Mouse (Mus musculus) spleen, embryonic (tissue): Measurements from ENCODE around the gene Epha4.

Experiments used
- CTCF ChIA-PET: fragments of 350-600 bp; sonication (Branson Sonifier 250); formaldehyde crosslinking; loops from one replicate; lab custom pipeline; 2022; lab: Charles Lee

The Epha4 gene

GRCm38 (mm10) chr1:77446438-77446837 is 68.5 kb downstream of the Epha4 start:
- CTCF ChIA-PET: no interaction called here

DNA sequence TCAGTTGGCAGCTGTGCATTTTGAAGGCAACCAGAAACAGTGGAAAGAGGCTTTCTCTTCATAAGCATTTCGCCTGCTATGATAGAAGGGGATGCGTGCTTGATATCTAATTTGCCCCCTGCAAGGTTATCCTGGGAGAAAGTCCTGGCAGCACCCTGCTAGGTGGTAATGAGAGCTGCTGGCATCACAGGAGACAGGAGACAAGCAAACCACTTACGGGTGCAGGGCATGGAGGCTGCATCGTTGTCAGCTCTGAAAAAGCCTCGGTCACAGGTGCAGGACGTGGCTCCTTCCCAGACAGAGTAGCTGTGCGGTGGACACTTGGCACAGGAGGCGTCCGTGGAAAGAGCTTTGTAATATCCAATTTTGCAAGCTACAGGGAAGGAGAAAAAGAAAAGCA is 70.2 kb downstream of the Epha4 start:
- CTCF ChIA-PET: interaction anchor here (0.5 kb wide), 1 partner anchor 9 kb away, joined by 3 read pairs; no protein-coding TSS in a partner anchor

DNA sequence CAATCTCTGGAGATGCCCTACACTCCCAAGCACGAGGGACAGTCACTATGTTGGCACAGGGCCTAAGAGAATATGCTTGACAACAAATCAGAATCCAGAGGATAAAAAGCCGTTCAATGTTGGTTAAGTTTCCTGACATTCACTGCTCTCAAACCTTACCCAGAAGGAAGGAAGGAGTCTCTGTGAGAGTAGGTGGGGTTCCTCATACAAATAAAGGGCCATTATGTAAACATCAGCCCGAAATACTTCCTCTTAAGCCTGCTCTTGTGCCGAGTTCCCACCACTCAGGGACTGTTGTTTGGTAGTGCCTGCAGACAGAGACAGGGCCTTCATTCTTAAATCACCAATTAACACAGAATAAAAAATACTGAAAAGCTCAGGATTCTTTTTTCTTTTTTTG is 72.9 kb downstream of the Epha4 start:
- CTCF ChIA-PET: no interaction called here

DNA sequence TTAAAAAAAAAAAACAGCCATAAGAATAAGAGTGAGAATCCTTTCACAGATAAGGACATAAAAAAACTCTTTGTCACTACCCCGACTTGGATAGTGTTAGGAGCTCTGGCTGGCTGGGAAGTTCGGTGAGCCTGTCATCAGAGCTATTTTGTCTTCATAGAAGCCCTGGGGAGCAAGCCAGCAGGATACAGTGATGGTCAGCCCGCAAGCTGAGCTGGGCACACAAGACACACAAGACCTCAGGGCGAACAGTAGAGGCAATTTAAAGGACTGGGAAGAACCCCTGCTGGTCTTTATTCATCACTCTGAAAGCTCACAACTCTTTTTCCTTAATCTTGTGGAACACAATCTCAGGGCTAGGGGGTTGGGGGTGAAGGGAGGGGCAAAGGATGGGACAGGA is 73.5 kb downstream of the Epha4 start:
- CTCF ChIA-PET: no interaction called here

DNA sequence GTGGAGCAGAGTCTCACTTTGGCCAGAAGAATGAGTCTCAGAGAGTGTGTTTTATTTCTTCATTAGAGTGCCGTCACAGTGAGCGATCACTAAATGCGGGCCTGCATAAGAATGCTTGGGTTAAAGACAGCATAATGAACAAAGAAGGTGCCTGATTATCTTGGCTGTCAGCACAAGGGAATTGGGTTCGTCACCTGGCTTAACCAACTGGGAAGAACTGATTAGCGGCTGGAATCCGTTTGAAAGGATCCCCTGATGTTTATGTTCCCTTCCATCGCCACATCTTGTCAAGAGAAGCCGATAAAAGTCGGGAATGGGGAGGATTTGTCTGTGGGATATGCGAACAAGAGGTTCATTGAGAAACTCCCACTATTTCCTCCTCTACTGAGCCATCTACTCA is 74.4 kb downstream of the Epha4 start:
- CTCF ChIA-PET: no interaction called here

GRCm38 (mm10) chr1:77439383-77440074 is 75.4 kb downstream of the Epha4 start:
- CTCF ChIA-PET: no interaction called here

DNA sequence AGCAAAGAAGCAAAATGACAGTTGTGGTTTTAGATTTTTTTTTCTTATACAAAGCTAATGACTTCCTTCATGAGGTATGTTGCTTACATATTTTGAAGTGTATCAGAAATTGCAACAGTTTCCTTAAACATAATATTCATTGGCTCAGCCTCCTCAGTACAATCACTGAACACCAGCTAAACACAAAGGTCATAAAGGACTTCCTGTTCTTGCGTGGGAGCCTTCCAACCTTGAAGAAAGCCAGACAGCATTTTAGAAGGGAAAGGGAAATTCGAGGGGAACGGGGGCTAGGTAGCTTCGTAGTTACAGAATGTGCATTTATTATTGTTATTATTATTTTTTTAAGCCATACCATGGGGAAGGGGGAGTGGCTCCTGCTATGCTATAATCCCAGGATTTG is 76.2 kb downstream of the Epha4 start:
- CTCF ChIA-PET: interaction anchor here (0.6 kb wide), 1 partner anchor 16 kb away, joined by 3 read pairs; no protein-coding TSS in a partner anchor

DNA sequence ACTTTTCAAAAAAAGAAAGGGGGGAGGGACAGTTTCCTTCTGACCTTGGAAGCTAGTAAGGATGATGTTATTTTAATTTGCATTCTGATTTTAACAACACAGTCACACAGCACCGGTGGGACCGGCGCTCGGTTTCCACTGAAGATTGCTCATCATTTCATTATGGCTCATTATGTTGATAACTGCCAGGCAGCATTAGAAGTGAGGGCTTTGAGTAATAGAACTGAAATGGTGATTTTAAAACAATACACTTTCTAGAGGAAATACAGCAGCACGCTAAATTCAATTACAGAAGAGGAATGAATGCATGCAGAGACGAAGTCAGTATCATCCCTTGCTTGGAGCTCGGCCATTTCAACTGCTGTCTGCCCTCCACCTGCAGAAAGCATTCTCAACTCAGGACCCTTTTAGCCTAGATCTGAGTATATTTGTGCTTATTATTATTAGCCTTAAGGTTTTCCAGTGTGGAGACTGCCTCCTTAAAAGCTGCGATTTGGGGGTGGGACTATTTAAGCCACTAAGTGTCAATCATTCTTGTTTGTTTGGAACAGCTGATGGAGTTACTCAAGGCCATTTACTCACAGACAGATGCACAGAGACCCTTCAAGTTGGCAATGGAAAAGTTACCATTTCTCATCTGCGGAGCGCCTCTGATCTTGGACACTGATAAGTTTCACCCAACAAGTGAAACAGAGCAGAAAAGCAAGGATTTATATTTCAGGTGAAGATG is 76.8 kb downstream of the Epha4 start:
- CTCF ChIA-PET: no interaction called here

- CTCF ChIA-PET: interaction anchor here (0.7 kb wide), 1 partner anchor 10 kb away, joined by 3 read pairs; no protein-coding TSS in a partner anchor
Observed at GRCm38 (mm10) chr1:77435045-77435444, 79.8 kb downstream of the Epha4 start.

- CTCF ChIA-PET: interaction anchor here (0.6 kb wide), 1 partner anchor 110 kb away, joined by 4 read pairs; no protein-coding TSS in a partner anchor
Observed at GRCm38 (mm10) chr1:77433148-77433547, 81.7 kb downstream of the Epha4 start.

GRCm38 (mm10) chr1:77432489-77432888 is 82.4 kb downstream of the Epha4 start:
- CTCF ChIA-PET: interaction anchor here (0.6 kb wide), 1 partner anchor 110 kb away, joined by 4 read pairs; no protein-coding TSS in a partner anchor

DNA sequence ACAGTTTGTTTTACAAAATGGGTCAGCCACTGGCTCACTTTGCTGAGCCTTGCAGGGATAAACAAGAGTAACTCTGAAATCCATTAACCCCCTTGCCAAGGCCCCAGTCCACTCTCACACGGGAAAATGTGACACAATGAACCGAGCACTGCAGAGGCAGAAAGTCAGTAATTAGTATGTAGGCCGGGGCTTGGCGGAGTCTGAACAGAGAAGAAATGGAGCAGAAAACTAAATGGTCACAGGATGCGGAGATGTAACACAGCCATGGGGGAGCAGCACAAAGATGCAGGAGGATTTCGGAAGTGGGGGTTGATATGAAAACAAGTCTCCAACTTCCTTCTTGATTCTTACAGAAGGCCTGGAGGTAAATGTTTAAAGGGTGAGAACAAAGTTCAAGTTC is 85.7 kb downstream of the Epha4 start:
- CTCF ChIA-PET: no interaction called here

- CTCF ChIA-PET: no interaction called here
Observed at GRCm38 (mm10) chr1:77426956-77427355, 87.9 kb downstream of the Epha4 start.

DNA sequence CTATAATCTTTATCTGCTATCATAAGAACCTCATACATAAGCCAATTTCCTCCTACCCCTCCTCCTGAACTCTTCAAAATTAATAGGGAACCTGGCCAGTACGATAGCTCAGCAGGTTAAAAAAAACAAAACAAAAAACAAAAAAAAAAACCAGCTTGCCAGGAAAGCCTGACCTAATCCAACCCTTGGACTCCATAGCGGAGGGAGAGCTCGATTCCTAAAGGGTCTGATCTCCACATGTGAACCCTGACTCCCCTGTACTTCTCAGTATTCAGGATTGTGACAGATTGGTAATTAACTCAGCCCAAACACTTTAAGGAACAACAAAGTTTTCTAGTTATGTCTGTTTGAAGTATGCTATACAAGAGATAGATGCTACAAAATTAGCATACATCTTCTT is 89.7 kb downstream of the Epha4 start:
- CTCF ChIA-PET: no interaction called here

DNA sequence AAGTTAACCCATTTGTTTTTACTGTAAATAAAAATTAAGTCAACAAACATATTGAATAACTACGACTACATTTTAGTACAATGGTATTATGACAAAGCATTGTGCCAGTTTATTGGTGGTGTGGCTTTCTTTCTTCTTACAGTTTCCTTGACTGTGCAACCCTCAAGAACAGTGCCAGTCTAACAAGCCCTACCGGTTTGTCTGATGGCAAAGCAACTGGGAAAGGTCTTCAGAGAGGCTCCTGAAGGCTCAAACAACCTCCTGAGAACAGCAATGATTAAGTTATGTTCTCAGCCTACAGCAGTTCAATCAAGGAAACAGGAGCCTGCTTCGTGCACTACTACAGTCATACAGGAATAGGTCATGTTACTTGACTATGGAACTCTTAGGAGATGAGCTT is 93.8 kb downstream of the Epha4 start:
- CTCF ChIA-PET: no interaction called here

DNA sequence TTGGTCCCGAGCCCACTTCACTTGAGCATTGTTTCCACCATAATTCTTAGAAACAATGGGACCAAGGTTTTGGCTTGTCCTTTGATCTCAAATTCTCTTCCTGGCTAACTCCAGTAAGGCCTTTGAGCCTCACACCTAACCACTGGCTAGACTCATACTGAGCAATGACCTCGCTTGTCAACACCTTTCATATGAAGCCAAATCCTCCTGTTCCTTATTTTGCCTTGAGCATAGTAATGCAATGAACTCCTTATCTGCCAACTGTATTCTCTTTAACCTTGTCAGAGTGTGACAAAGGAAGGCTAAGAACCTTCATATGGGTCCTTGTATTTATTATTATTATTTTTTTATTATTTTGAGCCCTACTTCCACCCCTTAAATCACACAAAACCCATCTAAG is 94.5 kb downstream of the Epha4 start:
- CTCF ChIA-PET: no interaction called here

DNA sequence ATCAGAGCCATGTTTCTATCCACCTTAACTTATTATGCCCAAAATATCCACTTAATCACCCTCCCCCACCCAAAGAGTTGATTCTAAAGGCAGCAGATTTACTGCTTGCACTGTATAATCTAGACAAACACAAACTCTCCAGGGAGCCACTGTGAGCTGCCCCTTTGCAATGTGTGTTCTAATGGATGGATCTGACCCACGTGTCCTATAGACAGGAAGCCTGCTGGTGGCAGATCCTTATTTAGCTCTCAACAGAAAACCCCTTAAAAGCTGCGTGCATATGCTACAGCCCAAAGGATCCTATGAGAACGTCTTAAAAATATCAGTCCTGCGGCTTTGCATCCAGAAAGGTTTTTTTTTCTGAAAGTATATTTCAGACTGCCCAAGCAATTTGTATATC is 98.0 kb downstream of the Epha4 start:
- CTCF ChIA-PET: no interaction called here

DNA sequence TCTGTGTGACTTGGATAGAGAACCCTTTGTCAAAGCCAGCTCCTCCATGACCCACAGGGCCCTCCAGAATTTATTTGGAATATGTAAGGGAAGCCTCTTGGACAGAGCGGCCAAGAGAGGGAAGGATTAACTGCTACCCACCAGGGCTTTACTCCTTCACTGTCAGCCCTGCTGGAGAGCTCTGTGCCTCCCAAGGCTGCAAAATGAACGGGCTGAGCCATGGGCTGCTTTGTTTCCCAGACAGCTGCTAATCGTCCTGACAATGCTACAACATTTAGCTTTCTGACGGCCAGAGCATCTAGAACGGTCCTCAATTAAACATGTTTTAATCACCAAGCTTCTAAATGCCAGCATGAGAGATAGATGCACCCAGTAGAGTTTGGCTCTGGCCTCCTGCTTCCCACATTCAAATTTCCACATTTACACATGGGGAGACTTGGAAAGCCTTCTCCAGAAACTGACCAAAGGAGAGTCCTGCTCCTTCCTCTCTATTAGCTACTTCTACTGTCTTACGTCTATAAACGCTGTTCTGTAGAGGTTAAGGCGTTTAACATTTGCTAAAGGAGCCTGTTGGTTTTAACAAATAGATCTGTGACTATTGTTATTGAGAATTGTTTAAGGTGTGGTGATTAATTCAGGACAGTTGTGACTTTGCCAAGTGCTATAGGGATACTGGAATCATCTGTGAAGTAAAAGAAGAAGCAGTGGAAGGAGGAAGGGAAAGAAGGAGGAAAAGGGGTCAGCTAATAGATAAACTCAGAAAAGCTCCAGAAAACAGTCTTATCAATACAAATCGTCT is 101.8 kb downstream of the Epha4 start:
- CTCF ChIA-PET: no interaction called here

DNA sequence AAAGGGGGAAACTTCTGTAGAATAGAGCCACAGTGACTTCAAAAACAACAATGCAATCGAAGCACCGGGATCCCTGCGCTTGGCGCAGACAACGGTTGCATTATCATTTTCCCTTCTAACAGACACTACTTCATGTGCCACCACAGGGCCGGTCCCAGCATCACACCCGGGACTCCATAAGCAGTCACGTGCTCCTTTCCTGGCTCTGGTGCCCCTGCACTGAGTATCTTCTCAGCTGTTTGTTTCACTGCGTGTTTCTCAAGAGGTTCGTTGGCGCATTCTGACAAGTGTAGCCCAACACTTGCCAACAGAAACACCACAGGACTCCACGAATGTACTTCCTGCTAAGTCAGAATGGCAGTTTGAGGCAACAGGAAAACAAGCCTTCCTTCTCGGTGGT is 102.6 kb downstream of the Epha4 start:
- CTCF ChIA-PET: no interaction called here

GRCm38 (mm10) chr1:77411222-77411621 is 103.7 kb downstream of the Epha4 start:
- CTCF ChIA-PET: no interaction called here

- CTCF ChIA-PET: no interaction called here
Observed at GRCm38 (mm10) chr1:77410716-77411115, 104.2 kb downstream of the Epha4 start.

DNA sequence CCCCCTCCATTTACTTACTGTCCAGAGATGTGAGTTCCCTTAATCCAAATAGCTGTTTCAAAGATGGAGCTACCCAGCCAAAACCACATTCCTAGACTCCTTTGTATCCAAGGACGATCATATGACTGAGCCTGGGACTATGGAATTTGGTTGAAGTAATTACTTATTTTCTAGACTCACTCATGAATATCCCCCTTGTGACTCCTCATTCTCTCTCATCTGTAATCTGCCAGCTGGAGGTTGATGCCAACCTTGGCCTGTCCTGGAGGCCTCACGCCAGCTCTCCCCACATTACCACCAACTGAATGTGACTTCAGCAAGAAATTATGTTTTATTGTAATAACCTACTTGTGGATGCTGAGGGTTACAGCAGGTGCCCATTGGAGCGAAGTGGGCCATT is 104.7 kb downstream of the Epha4 start:
- CTCF ChIA-PET: no interaction called here
